Mouse (Mus musculus) MEL (cell line): Measurements from ENCODE around the gene Gm37240. TPM values are rescaled to one million over a fixed set of nuclear protein-coding genes. Genes with fewer than 3 reads are reported as not detected.

Experiments used
- DNase-seq: peaks from one replicate; pipeline ENCODE4 v3.0.0; 2011; ENCODE audit warnings: low read depth, low spot score
- H3K27ac ChIP-seq: 2 replicates; pipeline ENCODE4 v1.5.1; 2012; ENCODE audit warnings: low read depth, mild to moderate bottlenecking, control low read depth, low read length, moderate library complexity; ENCODE audit not compliant: control insufficient read depth
- H3K27me3 ChIP-seq, 2 experiments: fragments of 150-350 bp in 1 of 2; sonication (generic) in 1 of 2; 2 replicates each; pipeline ENCODE4 v1.6.1; 2012; ENCODE audit warnings: low read length in 2 of 2, mild to moderate bottlenecking in 2 of 2, improper control_type of control experiment in 1 of 2, moderate library complexity in 1 of 2; ENCODE audit not compliant: insufficient read depth in 2 of 2, control insufficient read depth in 1 of 2
- H3K36me3 ChIP-seq, 2 experiments: 2 replicates each; pipeline ENCODE4 v1.6.1; 2012 to 2014; ENCODE audit warnings: low read length in 2 of 2, improper control_type of control experiment in 1 of 2, inconsistent platforms in 1 of 2, mild to moderate bottlenecking in 1 of 2; ENCODE audit not compliant: insufficient read depth in 2 of 2, control insufficient read depth in 1 of 2
- H3K4me1 ChIP-seq, 2 experiments: fragments of 150-350 bp in 1 of 2; sonication (generic) in 1 of 2; 2 replicates each; pipeline ENCODE4 v1.6.1; 2012; ENCODE audit warnings: low read length in 2 of 2, improper control_type of control experiment in 1 of 2, mild to moderate bottlenecking in 1 of 2; ENCODE audit not compliant: insufficient read depth in 2 of 2, control insufficient read depth in 1 of 2
- H3K4me3 ChIP-seq, 2 experiments: fragments of 150-350 bp in 1 of 2; sonication (generic) in 1 of 2; 2 replicates each; pipeline ENCODE4 v1.5.1; 2012; ENCODE audit warnings: low read depth in 2 of 2, low read length in 2 of 2, mild to moderate bottlenecking in 2 of 2, moderate library complexity in 2 of 2, control low read depth in 1 of 2, improper control_type of control experiment in 1 of 2; ENCODE audit not compliant: control insufficient read depth in 1 of 2, insufficient read depth in 1 of 2
- H3K79me2 ChIP-seq: 2 replicates; pipeline ENCODE4 v1.6.1; 2012; ENCODE audit warnings: mild to moderate bottlenecking, low read length, moderate library complexity; ENCODE audit not compliant: control insufficient read depth, poor library complexity, insufficient read depth
- H3K9ac ChIP-seq: 2 replicates; pipeline ENCODE4 v1.6.1; 2012; ENCODE audit warnings: low read depth, mild to moderate bottlenecking, control low read depth, low read length, moderate library complexity; ENCODE audit not compliant: control insufficient read depth, poor library complexity, severe bottlenecking
- H3K9me3 ChIP-seq: fragments of 150-350 bp; sonication (generic); replicated peaks from 2 replicates; pipeline ENCODE4 v1.6.1; 2012; ENCODE audit warnings: mild to moderate bottlenecking, low read length, improper control_type of control experiment, moderate library complexity; ENCODE audit not compliant: insufficient read depth
- BHLHE40 ChIP-seq: IDR thresholded peaks from 2 replicates; pipeline ENCODE4 v1.6.1; 2012; ENCODE audit warnings: low read depth, mild to moderate bottlenecking, inconsistent platforms, low read length, improper control_type of control experiment, borderline replicate concordance
- CHD2 ChIP-seq: IDR thresholded peaks from 2 replicates; pipeline ENCODE4 v1.6.1; 2011; ENCODE audit warnings: low read length, improper control_type of control experiment
- CTCF ChIP-seq, 3 experiments: IDR thresholded peaks in 2 of 3; conservative IDR thresholded peaks in 1 of 3; 2 replicates each; pipeline ENCODE4 v1.5.1; 2011 to 2012; ENCODE audit warnings: low read length in 3 of 3, low read depth in 2 of 3, mild to moderate bottlenecking in 2 of 3, improper control_type of control experiment in 1 of 3, inconsistent platforms in 1 of 3, mixed read lengths in 1 of 3, moderate library complexity in 1 of 3; ENCODE audit not compliant: control insufficient read depth in 1 of 3, insufficient read depth in 1 of 3, poor library complexity in 1 of 3, severe bottlenecking in 1 of 3
- ELF1 ChIP-seq: IDR thresholded peaks from 2 replicates; pipeline ENCODE4 v1.6.1; 2014; ENCODE audit warnings: low read depth, mild to moderate bottlenecking, inconsistent platforms, low read length, improper control_type of control experiment, moderate library complexity
- EP300 ChIP-seq, 2 experiments: IDR thresholded peaks; 2 replicates each; pipeline ENCODE4 v1.6.1; 2011; ENCODE audit warnings: improper control_type of control experiment in 2 of 2, low read length in 2 of 2, low read depth in 1 of 2, mild to moderate bottlenecking in 1 of 2
- ETS1 ChIP-seq: IDR thresholded peaks from 2 replicates; pipeline ENCODE4 v1.6.1; 2012; ENCODE audit warnings: low read depth, mild to moderate bottlenecking, inconsistent platforms, low read length, improper control_type of control experiment, moderate library complexity
- GATA1 ChIP-seq: IDR thresholded peaks from 2 replicates; pipeline ENCODE4 v1.6.1; 2011; ENCODE audit warnings: low read depth, low read length, improper control_type of control experiment
- MAFK ChIP-seq: IDR thresholded peaks from 2 replicates; pipeline ENCODE4 v1.6.1; 2011; ENCODE audit warnings: low read depth, mild to moderate bottlenecking, low read length, improper control_type of control experiment, borderline replicate concordance
- MAX ChIP-seq: IDR thresholded peaks from 2 replicates; pipeline ENCODE4 v1.6.1; 2011; ENCODE audit warnings: low read length, improper control_type of control experiment
- MYC ChIP-seq: IDR thresholded peaks from 2 replicates; pipeline ENCODE4 v1.6.1; 2011; ENCODE audit warnings: low read depth, mild to moderate bottlenecking, low read length, improper control_type of control experiment, moderate library complexity
- NELFE ChIP-seq: IDR thresholded peaks from 2 replicates; pipeline ENCODE4 v1.6.1; 2011; ENCODE audit warnings: low read depth, low read length, improper control_type of control experiment
- NRF1 ChIP-seq: IDR thresholded peaks from 2 replicates; pipeline ENCODE4 v1.6.1; 2014; ENCODE audit warnings: low read depth, mild to moderate bottlenecking, inconsistent platforms, low read length, improper control_type of control experiment, moderate library complexity; ENCODE audit not compliant: poor library complexity, insufficient read depth, severe bottlenecking
- POLR2A ChIP-seq, 2 experiments: IDR thresholded peaks; 2 replicates each; pipeline ENCODE4 v1.6.1; 2011 to 2012; ENCODE audit warnings: low read length in 2 of 2, mild to moderate bottlenecking in 2 of 2, control low read depth in 1 of 2, improper control_type of control experiment in 1 of 2, low read depth in 1 of 2, moderate library complexity in 1 of 2; ENCODE audit not compliant: control insufficient read depth in 1 of 2, insufficient read depth in 1 of 2, poor library complexity in 1 of 2
- POLR2AphosphoS2 ChIP-seq: IDR thresholded peaks from 2 replicates; pipeline ENCODE4 v1.6.1; 2011; ENCODE audit warnings: low read length, improper control_type of control experiment
- RAD21 ChIP-seq: IDR thresholded peaks from 2 replicates; pipeline ENCODE4 v1.6.1; 2011; ENCODE audit warnings: mild to moderate bottlenecking, low read depth, low read length, improper control_type of control experiment
- RCOR1 ChIP-seq: IDR thresholded peaks from 2 replicates; pipeline ENCODE4 v1.6.1; 2012; ENCODE audit warnings: low read depth, mild to moderate bottlenecking, inconsistent platforms, low read length, improper control_type of control experiment
- SIN3A ChIP-seq: IDR thresholded peaks from 2 replicates; pipeline ENCODE4 v1.6.1; 2012; ENCODE audit warnings: low read length, improper control_type of control experiment, inconsistent platforms
- SMC3 ChIP-seq: IDR thresholded peaks from 2 replicates; pipeline ENCODE4 v1.6.1; 2011; ENCODE audit warnings: low read depth, low read length, improper control_type of control experiment
- TCF12 ChIP-seq: IDR thresholded peaks from 2 replicates; pipeline ENCODE4 v1.6.1; 2014; ENCODE audit warnings: low read depth, mild to moderate bottlenecking, inconsistent platforms, low read length, improper control_type of control experiment, moderate library complexity
- UBTF ChIP-seq: IDR thresholded peaks from 2 replicates; pipeline ENCODE4 v1.6.1; 2012; ENCODE audit warnings: low read depth, mild to moderate bottlenecking, inconsistent platforms, low read length, improper control_type of control experiment, moderate library complexity, borderline replicate concordance; ENCODE audit not compliant: insufficient read depth
- USF1 ChIP-seq: IDR thresholded peaks from 2 replicates; pipeline ENCODE4 v1.6.1; 2014; ENCODE audit warnings: low read depth, mild to moderate bottlenecking, inconsistent platforms, low read length, improper control_type of control experiment, moderate library complexity
- USF2 ChIP-seq, 2 experiments: IDR thresholded peaks; 2 replicates each; pipeline ENCODE4 v1.6.1; 2011 to 2012; ENCODE audit warnings: improper control_type of control experiment in 2 of 2, low read length in 2 of 2, borderline replicate concordance in 1 of 2, inconsistent platforms in 1 of 2, low read depth in 1 of 2, mild to moderate bottlenecking in 1 of 2; ENCODE audit not compliant: insufficient read depth in 1 of 2
- ZC3H11A ChIP-seq: IDR thresholded peaks from 2 replicates; pipeline ENCODE4 v1.6.1; 2012; ENCODE audit warnings: low read depth, mild to moderate bottlenecking, inconsistent platforms, low read length, improper control_type of control experiment
- ZKSCAN1 ChIP-seq: IDR thresholded peaks from 2 replicates; pipeline ENCODE4 v1.6.1; 2012; ENCODE audit warnings: low read depth, mild to moderate bottlenecking, inconsistent platforms, low read length, improper control_type of control experiment, moderate library complexity
- ZMIZ1 ChIP-seq: IDR thresholded peaks from 2 replicates; pipeline ENCODE4 v1.6.1; 2012; ENCODE audit warnings: low read depth, mild to moderate bottlenecking, inconsistent platforms, low read length, improper control_type of control experiment, moderate library complexity
- ZNF384 ChIP-seq: IDR thresholded peaks from 2 replicates; pipeline ENCODE4 v1.6.1; 2012; ENCODE audit warnings: low read depth, mild to moderate bottlenecking, inconsistent platforms, low read length, improper control_type of control experiment
- polyA plus RNA-seq, 2 experiments: library from polyadenylated mRNA; stranded (reverse) in 1 of 2; unstranded in 1 of 2; fragments of >175 nt in 1 of 2; fragments of >200 nt in 1 of 2; gene quantifications; 2 replicates each; pipeline versions ENCODE4 v1.2.1 to v1.2.4; 2012; ENCODE audit warnings: low replicate concordance in 2 of 2, low read depth in 1 of 2; ENCODE audit not compliant: insufficient read length in 2 of 2, insufficient read depth in 1 of 2, missing spikeins in 1 of 2
- total RNA-seq: library from RNA; depleted of rRNA; stranded (reverse); fragments of 300-350 nt; gene quantifications from 2 replicates; pipeline ENCODE4 v1.2.3, GENCODE M21; 2012

Gm37240 gene
- total and polyA plus RNA-seq, 3 experiments = 0.04 TPM; not detected in 2

DNA sequence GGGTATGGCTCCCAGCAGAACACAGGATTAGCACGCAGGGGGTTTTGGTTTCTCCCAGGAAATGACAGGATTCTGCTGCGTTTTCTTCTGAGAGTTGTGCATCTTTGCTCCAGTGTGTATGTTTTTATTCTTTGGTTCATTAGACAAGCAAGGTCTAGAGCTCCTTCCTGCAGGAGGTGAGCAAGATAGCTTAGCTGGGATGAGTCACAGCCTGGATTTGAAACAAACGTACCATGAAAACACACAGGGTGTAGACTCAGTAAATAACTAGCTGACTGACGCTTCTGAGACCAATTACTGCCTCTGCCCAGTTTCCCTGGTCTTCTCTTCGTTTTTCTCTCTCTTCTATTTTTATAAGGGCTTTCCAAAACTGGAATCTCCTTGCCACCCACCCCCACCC is 1156.3 kb downstream of the Gm37240 start:
- no peak overlapping the region for H3K27ac ChIP-seq
- no peaks in the 10 kb centered on the region for H3K79me2 ChIP-seq
- no peak overlapping the region for H3K4me3 ChIP-seq
- DNase-seq = peak; percentile 44
- H3K27me3 ChIP-seq = no peaks in the 10 kb centered on the region; a peak in 1 of 4 replicates
- no peaks in the 10 kb centered on the region for H3K9me3 ChIP-seq
- H3K36me3 ChIP-seq = no peaks in the 10 kb centered on the region; a peak in 1 of 4 replicates
- no peak overlapping the region for H3K9ac ChIP-seq
- H3K4me1 ChIP-seq = 0 out of 4 replicates have a peak, but pooled peaks cover 0 to 8% of the 10 kb centered on the region in 2 experiments
- TF ChIP-seq POLR2AphosphoS2 (no peak), UBTF (no peak), ELF1 (no peak), ZMIZ1 (no peak), ZNF384 (no peak), MYC (no peak), ZKSCAN1 (no peak), ETS1 (no peak), NRF1 (no peak), USF2 (IDR thresholded peaks at IDR 0.05; ENCODE audit: borderline replicate concordance in 1 of 2, insufficient read depth in 1 of 2, low read depth in 1 of 2, low read length in 2 of 2) (no peak), EP300 (IDR thresholded peaks at IDR 0.05; ENCODE audit: low read depth in 1 of 2, low read length in 2 of 2) (no peak), NELFE (no peak), BHLHE40 (no peak), GATA1 (no peak), CTCF (IDR thresholded peaks at IDR 0.05 in 2 of 3, conservative IDR thresholded peaks at IDR 0.05 in 1 of 3; ENCODE audit: control insufficient read depth in 1 of 3, insufficient read depth in 1 of 3, low read depth in 2 of 3, low read length in 3 of 3, poor library complexity in 1 of 3, severe bottlenecking in 1 of 3) (no peak), ZC3H11A (no peak), SMC3 (no peak), CHD2 (no peak), POLR2A (IDR thresholded peaks at IDR 0.05; ENCODE audit: control insufficient read depth in 1 of 2, insufficient read depth in 1 of 2, low read depth in 1 of 2, low read length in 2 of 2, poor library complexity in 1 of 2) (no peak)

GRCm38 (mm10) chr3:84729806-84730205 is 1157.5 kb downstream of the Gm37240 start:
- Histone ChIP-seq H3K9ac (no peak overlapping the region), H3K4me3 (no peak overlapping the region), H3K36me3 (no peaks in the 10 kb centered on the region; a peak in 1 of 4 replicates), H3K9me3 (no peaks in the 10 kb centered on the region), H3K27ac (no peak overlapping the region), H3K4me1 (0 out of 4 replicates have a peak, but pooled peaks cover 0 to 8% of the 10 kb centered on the region in 2 experiments), H3K27me3 (no peaks in the 10 kb centered on the region; a peak in 1 of 4 replicates), H3K79me2 (no peaks in the 10 kb centered on the region)
- TF ChIP-seq TCF12 (no peak), CHD2 (no peak), CTCF (IDR thresholded peaks at IDR 0.05 in 2 of 3, conservative IDR thresholded peaks at IDR 0.05 in 1 of 3; ENCODE audit: control insufficient read depth in 1 of 3, insufficient read depth in 1 of 3, low read depth in 2 of 3, low read length in 3 of 3, poor library complexity in 1 of 3, severe bottlenecking in 1 of 3) (no peak), USF1 (no peak), MAX (no peak), RAD21 (no peak), SIN3A (no peak), POLR2AphosphoS2 (no peak), BHLHE40 (no peak), MAFK (no peak), RCOR1 (no peak)
- no peak for DNase-seq
